Mouse (Mus musculus): ENCODE data around the gene Abl2.

The Abl2 gene

DNA sequence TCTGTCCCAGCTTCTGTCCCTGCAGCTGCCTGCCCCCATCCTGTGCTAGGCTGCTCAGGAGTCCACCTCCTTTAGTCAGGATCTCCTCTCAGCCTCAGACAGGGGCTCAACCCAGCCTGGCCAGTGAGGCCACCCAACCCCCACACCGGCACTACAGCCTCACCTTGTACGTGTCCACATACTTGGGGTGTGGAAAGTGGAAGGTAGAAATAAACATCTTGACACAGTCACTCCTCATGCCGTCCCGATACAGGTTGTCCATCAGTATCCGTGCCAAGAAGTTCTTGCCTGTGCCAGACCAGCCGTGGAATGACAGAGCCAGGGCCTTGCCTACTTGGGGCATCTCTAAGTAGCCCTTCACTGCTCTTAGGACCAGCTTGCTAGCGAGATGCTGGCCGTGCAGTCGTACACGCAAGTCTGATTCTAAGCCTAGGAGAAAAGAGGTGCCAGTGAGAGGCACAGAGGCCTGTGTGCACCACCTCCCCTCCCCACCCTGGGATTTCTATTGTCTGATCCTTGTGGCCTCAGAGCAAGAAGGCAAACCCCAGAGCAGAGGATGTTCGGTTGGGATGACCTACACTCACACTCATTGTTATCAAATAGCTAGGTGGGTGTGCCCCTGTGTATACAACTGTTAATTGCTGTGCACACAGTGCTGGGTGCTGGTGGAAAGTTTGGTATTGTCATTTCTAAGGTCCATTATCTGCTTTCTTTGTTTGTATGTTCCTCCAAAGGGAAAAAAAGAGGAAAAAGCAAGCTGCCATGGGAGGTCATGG lies 110.8 kb downstream of the Abl2 start:
- DNase-seq (ENCODE audit: low read depth) = no peak

DNA sequence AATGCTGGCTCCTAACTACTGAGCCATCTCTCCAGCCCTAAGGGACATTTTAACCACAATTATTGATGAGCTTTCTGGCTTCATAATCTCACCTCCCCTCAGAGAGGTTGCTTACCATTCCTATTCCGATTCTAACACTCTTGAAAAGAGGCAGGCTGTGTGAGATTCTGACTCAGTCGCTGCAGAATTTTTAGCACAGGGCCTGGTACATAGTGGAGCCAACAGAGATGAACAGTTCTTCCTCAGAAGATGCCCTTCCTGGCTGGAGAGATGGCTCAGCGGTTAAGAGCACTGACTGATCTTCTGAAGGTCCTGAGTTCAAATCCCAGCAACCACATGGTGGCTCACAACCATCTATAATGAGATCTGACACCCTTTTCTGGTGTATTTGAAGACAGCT lies 113.3 kb downstream of the Abl2 start:
- DNase-seq (ENCODE audit: low read depth) = no peak

DNA sequence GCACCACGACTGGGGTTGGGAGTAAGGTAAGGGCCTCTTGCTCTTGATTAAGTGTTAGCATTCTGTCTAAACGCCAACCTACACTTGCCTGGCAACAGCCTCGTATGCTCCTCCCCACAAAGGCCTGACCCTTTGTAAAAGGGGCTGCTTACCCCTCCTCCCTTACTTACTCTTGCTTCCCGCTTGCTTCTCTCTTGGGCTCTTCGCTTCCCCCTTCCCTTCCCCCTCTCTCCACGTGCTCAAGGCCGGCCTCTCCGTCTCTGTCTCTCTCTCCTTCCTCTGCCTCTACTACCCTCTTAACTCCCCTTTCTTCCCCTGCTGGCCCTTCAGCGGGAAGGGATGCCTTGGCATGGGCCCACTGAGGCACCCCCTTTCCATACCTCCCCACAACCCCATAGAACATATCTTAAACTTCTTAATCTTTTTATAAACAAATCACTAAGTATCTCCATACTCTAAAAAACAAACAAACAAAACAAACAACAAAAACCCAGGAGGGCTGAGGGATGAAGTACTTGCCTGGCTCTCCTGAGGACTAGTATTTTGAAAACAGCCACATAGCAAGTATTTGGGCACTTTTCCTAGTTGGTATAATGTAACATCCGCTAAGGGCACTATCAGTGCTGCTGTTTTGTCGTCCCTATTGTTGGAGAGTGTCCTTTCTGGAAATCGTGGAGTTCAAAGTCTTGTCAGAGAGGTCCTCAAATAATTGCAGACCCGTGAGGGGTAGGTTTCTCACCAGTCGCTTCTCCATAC lies 114.3 kb downstream of the Abl2 start:
- no peak for DNase-seq (ENCODE audit: low read depth)

DNA sequence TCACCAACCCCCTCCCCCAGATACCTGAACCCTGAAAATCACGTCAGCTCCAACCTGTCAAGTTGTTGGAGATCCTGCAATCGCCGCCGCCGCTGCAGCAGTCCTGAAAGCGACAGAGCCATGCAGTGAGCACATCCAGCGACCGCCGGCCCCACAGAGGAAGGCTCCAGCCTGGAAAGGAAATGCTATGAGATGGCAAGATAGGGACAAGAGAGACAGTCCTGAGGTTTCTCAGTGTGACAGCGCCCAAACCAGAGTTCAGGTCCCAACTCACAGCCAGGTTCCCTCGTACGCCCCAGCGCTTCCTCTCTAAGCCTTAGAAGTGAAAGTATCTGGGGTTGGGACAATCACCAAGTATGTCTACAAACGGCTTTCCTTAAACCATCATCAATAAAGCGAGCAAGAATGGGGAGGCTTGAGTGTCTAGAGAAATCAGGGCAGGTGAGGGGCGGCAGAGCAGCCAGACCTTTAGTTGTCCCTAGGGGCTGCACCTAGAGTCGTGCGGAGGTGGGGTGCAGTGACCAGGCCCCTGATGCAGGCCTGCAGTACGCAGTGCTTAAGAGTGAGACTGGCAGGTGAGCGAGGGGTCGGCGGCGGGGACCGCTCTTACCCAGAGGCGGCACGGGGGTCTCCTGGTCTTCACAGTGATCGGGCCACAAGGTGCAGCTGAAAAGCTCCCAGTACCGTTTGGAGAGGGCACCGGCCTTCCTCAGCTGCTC lies 115.0 kb downstream of the Abl2 start:
- no peak for DNase-seq (ENCODE audit: low read depth)

DNA sequence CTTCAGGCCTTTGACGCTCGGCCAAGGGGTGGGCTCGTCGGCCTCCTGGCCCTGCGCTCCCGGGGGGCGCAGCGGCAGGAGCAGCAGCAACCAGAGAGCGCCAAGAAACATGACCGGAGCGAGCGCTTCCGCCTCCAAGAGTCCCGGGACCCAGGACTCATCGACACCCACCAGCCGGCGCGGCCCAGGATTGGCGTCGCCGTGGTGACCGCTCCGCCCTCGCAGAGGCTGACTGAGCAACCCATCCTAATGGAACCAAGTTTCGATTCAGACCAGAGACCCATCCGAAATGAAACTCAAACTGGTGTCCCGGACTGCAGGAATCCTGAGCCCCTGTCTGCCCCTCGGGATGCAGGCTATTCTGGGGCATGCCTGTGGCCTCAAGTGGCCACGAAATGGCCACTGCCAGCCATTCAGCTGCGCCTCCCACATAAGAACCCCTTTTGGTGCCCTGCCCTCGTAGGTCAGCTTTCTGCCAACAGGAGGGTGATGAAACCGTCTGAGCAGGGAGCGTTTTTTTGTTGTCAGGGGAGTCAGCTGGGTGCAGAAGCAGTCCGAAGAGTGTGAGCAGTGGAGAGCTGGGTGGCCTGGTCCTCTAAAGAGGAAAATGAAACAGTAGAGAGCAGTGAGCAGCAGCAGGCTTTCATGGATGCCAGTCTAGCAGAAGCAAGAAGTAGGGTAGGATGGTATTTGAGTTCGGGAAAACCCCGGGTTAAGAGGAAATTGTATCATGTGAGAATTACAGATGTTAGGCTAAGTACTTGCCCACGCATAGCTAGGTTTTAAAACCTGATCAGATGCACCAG lies 115.8 kb downstream of the Abl2 start, which contains the start of gene Tor3a:
TSS of gene Tor3a (minus strand) at position 162 of the 806 bp plus-strand sequence.
- DNase-seq (ENCODE audit: low read depth) = peak; percentile 59

DNA sequence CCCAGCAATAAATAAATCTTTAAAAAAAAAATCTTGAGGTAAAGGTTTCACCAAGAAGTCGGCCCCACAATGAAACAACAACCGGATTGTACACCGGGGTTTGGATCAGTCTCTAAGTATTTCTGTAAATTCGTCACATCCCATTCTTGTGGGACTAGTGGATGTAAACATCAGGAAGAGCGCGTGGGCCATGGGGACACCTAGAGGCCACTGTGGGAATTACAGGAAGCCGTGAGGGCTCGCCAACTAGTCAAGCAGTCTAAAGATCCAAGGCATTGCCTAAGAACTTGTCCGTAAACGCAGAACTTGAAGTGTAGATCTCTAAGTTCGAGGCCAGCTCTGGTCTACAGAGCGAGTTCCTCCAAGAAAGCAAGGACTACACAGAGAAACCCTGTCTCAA lies 117.6 kb downstream of the Abl2 start:
- DNase-seq (ENCODE audit: low read depth) = peak; percentile 65

DNA sequence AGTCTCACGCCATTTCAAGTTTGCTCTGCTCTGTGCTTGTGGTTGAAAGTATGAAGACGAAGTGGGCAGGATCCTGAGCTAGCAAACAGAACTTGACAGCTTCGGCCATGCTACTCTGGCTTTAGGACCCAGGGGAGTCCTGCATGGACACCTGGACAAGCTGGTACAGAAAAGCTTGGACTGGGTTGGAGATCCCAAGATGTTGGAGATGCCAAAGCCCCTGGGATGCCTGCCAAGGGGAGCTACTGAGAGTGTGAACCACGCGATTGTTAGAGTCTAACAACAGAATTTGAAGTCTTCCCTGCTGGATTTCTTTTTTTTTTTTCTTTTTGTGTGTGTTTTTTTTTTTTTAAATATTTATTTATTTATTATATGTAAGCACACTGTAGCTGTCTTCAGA lies 118.0 kb downstream of the Abl2 start:
- no peak for DNase-seq (ENCODE audit: low read depth)

DNA sequence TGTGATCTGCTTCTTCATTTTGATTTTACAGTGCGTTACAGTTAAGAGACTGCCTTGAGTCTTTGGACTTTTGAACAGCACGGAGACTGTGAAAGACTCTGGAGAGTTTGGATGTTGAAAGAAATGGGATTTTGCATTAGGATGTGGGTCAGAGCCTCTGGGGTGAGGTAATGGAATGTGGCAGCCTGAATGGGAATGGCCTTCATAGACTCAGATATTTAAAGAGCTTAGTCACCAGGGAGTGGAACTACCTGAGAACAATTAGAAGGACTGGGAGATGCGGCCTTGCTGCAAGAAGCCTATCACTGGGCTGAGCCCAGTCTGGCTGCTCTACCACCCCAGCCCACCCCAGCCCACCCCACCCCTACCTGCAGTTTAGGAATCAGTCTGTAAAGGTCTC lies 118.6 kb downstream of the Abl2 start:
- DNase-seq (ENCODE audit: low read depth) = no peak

DNA sequence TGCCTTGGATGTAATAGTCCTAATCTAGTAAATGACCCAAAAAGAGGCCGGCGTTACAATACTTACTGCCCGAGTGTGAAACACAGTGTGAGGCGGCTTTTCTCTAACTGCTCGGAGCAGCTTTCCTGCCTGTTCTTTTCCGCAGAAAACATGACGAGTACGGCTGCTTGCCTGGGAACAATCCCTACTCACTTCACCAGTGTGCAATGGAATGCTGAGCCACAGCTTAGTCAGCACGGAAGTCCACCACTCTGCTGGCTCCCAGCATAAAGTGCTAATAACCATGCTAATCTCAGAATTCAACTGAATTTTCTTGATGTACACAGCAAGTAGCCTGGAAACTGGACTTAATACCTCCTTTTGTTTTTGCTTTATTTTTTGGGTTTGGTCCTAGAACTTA lies 121.0 kb downstream of the Abl2 start:
- DNase-seq (ENCODE audit: low read depth) = no peak

DNA sequence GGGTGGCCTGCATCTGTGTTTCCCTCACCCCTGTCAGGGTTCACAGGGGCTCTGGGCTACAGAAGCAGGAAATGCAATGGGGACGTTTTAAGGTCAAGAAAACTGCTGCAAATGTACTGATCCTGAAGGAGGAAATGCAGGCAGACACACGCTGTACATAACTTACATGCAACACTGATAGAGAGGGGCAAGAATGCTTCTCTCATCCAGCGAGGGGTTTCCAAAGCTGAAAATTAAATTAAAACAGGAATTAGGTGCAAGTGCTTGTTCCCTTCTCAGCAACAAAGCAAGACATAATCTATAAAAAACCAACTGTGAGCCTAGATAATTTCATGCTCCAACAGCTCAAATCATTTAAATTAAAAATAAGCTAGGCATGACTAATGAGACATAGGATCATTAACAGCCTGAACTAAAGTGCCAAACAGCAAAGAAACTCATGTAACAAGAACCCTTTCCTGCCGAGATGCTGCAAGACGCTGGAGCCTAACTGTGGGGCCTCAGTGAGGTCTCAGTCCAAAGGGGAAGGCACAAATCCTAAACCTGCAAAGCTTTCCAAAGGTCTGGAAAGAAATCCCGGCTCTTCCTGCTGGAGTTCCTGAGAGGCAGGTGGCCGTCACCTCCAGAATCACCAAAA lies 127.6 kb downstream of the Abl2 start:
- DNase-seq (ENCODE audit: low read depth) = no peak

Measured in c-Kit-positive CD71-negative TER-119-negative erythroid progenitor cells, embryonic 14.5 days (primary cell).